Mouse (Mus musculus): ENCODE measurements around the gene Zfp974.
"Not testable (repeated sequence)": the region's sequence is repeated elsewhere in the genome, so short reads cannot be mapped to it uniquely, and the experiment has no call there.

The Zfp974 gene

DNA sequence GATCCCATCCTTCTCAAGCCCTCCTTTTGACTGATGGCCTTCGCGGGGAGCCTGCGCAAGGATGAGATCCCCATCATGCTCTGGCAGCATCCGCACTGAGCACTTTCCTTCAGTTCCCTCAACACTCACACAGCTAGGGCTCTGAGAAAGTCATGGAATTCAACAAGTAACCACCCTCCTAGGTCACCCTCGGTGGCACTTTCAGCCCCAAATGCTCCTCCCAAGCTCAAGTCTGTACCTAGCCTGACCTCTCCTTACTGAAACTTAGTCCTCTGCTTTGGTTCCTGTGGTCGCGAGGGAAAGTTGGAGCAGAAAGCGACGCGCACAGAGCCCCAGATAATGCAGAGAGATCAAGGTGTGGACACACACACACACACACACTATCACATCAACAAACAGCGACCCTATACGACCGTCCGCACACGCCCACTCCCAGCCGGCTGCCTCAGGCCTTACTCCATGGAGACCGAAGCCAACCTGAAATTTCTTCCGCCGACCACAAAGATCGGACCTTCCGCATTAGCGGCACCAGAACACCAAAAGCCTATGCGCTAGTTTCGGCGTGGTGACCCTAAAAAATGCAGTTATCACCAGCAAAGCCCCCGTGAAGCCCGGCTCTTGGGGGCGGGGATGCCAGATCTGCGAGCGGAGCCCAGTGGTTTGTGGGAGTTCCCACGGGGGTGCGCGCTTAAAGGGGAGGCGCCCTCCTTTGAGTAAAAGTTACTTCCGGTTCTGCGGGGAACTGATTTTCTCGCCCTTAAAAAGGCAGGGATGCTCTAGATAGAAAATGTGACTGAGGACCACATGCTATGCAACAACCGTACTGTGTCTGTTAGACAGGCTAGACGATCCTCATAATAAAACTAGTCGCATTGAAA is at the start of gene Zfp974:
Gene Zfp974, minus strand, starts transcription at position 643 of the 878 bp plus-strand sequence.
- DNase-seq (ENCODE audit: low spot score in 2 of 2), result peak; percentile 24 to 48

DNA sequence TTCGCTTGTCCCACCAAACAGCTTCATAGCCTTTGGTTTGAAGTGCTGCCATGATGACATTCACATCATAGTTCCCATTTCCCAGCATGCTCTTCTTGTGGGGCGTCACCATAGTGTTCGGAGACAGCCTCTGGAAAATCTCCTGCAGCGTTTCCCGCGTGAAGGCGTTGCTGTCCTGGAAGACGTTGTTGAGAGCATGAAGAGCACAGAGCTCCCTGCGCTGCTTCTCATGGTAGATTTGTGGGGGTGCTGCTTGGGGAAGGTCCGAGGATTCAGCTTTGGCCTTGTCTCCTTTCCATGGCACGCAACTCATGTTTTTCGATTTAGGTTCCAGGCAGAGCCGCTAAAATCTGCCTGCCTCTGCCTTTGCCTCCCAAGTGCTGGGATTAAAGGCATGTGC is 20.2 kb upstream of the Zfp974 start:
- not testable (repeated sequence) for DNase-seq (ENCODE audit: low spot score in 2 of 2)

DNA sequence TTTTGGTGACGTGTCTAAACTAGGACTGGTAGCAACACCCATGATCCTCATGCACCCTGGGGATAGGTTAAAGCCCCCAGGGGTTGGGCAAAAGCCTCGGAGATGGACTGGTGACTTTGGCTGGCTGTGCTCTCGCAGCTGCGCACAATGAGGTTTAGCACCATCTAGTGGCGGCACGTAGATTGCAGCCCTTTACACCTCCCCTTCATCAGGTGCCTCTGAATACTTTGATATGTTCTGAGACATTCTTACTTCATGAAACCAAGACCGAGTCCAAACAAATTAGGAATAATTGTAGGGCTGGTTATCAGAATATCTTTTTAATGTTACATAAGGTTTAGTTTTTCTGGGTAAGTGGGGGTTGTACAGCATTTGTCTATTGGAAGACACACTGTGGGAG is 12.6 kb upstream of the Zfp974 start:
- peak in 1 of 2 experiments; percentile 19 for DNase-seq (ENCODE audit: low spot score in 2 of 2)

DNA sequence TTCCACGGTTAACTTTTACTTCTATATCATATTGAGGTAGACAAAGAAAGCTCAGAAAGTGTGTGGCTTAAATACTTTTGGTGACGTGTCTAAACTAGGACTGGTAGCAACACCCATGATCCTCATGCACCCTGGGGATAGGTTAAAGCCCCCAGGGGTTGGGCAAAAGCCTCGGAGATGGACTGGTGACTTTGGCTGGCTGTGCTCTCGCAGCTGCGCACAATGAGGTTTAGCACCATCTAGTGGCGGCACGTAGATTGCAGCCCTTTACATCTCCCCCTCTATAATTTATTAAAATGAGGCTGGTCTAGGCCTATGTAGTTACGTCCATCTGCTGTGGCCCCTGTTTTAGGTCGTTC is 4.5 kb upstream of the Zfp974 start:
- DNase-seq (ENCODE audit: low spot score in 2 of 2), result not testable (repeated sequence)

DNA sequence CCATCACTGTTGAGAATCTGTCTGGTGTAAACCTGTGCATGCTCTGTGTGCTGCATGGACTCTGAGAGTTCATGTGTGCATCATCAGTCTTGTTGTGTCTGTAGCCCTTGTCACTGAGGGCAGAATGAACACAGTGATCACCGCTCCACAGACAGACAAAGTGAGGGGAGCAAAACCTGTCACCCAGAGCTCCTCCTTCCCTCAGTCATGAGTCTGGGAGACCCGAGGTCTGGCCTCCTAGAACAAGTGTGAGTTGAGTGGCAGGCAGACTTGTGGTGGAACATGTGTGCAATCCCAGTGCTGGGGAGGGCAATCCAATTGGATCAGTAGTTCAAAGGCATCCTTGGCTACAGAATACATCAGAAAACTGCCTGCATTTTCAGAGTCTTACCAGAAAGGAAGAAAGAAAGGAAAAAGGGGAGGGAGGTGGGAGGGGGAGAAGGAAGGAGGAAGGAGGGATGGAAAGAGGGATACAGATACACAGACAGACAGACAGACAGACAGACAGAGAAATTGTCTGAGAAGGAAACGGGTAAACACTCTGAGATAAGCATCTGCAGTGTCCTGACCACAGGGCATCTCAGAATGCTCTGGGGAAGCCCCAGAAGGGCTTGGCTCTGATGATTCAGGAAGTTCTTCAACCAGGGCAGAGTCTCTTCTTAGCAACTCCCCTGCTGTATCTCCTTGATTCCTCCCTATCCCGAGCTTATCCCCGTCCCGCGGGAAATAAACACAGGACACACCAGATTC is 4.0 kb upstream of the Zfp974 start:
- no peak for DNase-seq (ENCODE audit: low spot score in 2 of 2)

DNA sequence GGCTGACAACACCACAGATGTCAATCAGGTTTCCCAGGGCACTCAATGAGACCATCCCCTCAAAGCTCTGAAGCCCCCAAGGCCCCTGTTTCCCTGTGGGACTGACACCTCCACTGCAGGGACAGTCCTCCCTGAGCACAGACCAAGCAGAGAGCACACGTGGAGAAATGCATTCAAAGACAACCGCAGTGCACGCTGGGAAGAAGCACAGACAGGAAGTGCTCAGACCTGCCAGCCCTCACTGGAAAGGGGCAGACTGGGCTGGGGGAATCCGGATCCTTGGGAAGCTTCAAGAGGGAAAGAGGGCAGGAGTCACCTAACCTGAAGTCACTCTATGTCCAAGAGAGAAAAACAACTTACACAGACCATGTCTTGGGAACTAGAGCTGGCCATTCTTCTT is 2.2 kb downstream of the Zfp974 start:
- DNase-seq (ENCODE audit: low spot score in 2 of 2), result not testable (repeated sequence)

DNA sequence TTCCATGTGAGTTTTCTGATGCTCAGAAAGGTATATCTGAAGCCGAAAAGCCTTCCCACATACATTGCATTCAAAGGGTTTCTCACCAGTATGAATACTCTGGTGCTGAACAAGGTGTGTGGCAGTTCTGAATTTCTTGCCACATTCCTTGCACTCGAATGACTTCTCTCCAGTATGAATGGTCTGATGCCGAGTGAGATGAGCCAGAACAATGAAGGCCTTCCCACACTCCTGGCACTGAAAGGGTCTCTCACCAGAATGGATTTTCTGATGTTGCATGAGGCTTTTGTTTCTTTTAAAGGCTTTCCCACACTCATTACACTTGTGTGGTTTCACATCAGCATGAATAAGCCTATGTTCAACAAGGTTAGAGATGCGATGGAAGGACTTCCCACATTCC is 18.3 kb downstream of the Zfp974 start:
- not testable (repeated sequence) for DNase-seq (ENCODE audit: low spot score in 2 of 2)

DNA sequence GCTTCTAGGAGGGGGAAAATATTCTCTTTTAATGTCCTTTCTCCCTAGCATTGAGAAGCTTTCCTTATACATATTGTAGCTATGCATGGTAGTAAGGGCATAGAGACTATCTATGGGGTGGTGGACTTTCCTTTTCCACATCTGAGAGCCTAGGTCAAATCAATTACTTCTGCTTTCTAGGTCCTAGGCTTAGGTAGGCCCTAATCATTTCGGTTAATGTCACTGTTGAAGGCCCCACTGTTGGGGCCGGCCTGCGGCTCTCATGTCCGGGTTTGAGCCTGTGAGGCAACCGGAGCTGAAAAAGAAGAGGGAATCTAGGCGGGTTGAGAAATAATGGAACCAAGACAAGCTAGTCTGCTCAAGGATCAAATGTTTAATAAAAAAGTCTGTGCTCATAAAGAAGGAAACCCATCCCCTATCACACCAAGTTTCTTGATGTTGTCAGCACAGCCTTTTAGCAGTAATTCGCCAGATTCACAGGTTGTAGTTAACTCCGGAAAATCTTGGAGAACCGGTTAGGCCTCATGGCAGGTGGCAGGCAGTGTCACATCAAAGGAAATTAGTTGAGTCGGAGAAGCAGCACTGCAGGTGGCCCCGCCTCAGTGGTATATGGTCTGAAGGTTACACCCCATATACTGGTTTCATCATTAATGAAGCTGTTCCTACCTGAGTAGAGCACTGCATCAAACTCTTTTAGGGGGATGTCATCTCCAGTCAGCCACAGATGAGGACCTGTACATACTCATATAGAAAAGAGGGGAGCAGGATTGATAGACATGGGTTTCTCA is 24.0 kb downstream of the Zfp974 start:
- DNase-seq (ENCODE audit: low spot score in 2 of 2), result no peak

DNA sequence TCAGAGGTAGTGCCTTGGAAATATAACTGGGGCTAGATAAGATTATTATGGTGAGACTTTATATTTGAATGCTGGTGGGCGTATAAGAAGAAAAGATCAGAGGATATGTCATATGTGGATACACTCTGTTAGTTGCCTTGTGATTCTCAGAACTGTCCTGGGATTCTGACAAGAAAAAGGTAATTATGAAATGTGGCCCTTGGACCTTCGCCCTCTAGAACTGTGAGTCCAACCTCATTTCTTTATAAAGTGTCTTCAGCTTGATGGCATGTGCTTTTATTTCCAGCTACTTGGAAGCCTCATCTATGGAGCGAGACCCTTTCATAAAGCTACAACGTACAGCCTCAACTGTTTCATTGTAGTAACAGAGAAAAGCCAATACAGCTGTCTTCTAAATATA is 28.7 kb downstream of the Zfp974 start:
- no peak for DNase-seq (ENCODE audit: low spot score in 2 of 2)

DNA sequence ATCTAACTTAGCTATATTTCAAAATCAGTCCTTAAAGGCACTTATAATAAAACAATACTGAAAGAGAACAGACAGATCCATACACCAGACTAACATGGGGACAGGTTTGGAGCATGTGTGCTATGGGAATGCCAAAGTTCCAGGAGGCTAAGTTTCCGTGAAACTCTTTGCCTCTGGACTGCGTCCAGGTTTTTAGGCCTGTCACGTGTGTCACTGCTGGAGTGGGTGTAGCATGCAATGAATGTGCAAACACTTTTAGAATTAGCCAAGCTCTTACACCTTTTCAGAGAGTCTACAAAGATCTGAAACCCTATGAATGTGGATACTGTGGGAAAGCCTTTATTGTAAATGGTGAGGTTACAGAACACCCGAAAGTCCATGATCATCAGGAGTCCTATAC is 47.5 kb downstream of the Zfp974 start:
- no peak for DNase-seq (ENCODE audit: low spot score in 2 of 2)

DNA sequence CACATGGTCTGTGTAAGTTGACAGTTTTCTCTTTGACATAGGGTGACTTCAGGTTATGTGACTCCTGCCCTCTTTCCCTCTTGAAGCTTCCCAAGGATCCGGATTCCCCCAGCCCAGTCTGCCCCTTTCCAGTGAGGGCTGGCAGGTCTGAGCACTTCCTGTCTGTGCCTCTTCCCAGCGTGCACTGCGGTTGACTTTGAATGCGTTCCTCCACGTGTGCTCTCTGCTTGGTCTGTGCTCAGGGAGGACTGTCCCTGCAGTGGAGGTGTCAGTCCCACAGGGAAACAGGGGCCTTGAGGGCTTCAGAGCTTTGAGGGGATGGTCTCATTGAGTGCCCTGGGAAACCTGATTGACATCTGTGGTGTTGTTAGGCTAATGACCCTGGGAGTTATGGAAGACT is 66.7 kb downstream of the Zfp974 start:
- DNase-seq (ENCODE audit: low spot score in 2 of 2), result not testable (repeated sequence)

DNA sequence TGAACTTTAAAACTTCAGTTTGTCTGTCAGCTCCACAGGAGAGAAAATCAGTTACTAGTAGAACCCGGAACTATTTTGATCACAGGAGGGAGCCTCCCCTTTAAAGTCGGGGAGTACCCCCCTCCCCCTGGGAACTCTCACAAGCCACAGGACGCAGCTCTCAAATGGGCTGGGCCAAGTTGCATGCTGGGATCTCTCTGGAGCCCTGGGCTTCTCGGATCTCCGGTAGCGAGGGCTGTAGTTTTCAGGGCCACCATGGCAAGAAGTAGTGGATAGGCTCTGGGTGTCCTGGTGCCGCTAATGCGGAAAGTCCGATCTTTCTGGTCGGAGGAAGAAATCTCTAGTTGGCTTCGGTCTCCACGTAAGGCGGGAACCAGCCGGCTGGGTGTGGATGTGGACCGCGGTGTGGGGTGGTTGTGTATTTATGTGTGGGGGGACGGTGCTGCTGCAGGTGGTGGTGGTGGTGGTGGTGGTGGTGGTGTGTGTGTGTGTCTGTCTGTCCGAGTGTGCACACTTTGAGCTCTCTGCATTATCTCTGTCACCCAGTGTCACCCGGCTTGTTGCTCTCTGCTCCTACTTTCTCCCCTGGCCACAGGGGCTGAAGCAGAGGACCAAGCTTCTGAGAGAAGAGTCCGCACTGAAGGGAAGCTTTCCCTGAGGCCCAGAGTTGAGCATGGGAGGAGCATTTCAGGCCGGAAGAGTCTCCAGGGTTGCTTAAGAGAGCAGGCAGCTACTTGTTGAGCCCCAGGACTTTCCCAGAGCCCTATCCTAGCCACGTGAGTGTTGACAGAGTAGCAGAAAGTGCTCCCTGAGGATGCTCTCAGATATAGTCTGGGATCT is 68.6 kb downstream of the Zfp974 start:
- DNase-seq (ENCODE audit: low spot score in 2 of 2), result peak; percentile 72 to 75

DNA sequence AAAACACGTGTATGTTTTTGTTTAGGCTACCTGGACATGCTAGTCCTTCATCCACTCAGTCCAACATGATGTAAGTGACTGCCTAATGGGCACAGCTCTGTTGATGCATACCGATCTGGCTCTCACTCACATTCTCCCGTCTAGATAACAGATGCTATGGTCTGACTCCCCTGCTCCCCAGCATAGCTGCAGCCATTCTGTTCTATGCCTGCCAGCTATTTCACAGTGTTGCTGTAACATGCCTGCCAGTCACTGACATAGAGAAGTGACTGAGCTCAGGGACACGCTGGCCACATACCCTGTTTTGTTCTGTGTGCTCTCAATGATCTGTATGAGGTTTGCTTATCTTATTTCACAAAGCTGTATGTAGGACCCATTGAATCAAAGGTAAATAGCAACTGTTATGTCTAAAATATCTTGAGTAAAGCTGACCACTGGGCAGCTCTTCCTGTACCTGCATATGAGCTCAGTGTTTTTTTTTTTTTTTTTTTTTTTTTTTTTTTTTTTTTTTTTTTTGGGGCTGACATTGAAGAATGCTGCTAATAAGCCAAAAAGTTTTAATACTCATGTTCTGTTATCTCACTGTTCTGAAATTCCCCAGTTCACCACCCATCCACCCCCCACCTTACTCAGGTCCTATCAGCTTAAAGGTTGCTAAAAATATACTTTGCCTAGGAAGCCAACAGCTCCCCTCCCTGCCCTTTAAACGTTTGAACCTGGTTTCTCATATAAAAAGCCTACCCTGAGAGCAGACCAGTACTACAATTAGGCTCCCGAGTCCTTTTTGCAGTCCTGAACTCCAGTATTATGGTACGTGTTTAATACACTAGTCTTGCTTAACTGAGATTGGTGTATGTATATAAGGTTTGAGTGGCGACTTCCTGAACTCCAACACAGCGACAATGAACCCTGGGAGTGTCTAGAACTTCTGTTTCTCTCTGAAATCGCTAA is 69.7 kb downstream of the Zfp974 start:
- no peak for DNase-seq (ENCODE audit: low spot score in 2 of 2)
